Mouse (Mus musculus) embryonic fibroblast, embryonic 13.5 days (primary cell): ENCODE results near the gene Celsr1. TPM values are rescaled to one million over a fixed set of nuclear protein-coding genes. Genes with fewer than 3 reads are reported as not detected.

ENCODE experiments used
- H3K27ac ChIP-seq: 2 replicates; pipeline ENCODE4 v1.5.1; 2012; ENCODE audit warnings: low read length, control low read depth, inconsistent platforms; ENCODE audit not compliant: insufficient read depth
- H3K4me1 ChIP-seq: 2 replicates; pipeline ENCODE4 v1.6.1; 2011; ENCODE audit warnings: low read length; ENCODE audit not compliant: control insufficient read depth, insufficient read depth
- H3K4me3 ChIP-seq: 2 replicates; pipeline ENCODE4 v1.5.1; 2011; ENCODE audit warnings: mild to moderate bottlenecking, control low read depth, low read length; ENCODE audit not compliant: insufficient read depth
- CTCF ChIP-seq: IDR thresholded peaks from 2 replicates; pipeline ENCODE4 v1.5.1; 2011; ENCODE audit warnings: mild to moderate bottlenecking, control low read depth, low read length, moderate library complexity, borderline replicate concordance; ENCODE audit not compliant: insufficient read depth
- POLR2A ChIP-seq: IDR thresholded peaks from 2 replicates; pipeline ENCODE4 v1.6.1; 2011; ENCODE audit warnings: low read depth, mild to moderate bottlenecking, control low read depth, low read length, moderate library complexity
- polyA plus RNA-seq: library from polyadenylated mRNA; stranded (reverse); fragments of >200 nt; gene quantifications from 2 replicates; pipeline ENCODE4 v1.2.4, GENCODE M21; 2011; ENCODE audit warnings: low read depth; ENCODE audit not compliant: missing spikeins, insufficient read length

Celsr1 gene
- polyA plus RNA-seq, 1 experiment, result 0.91 TPM

DNA sequence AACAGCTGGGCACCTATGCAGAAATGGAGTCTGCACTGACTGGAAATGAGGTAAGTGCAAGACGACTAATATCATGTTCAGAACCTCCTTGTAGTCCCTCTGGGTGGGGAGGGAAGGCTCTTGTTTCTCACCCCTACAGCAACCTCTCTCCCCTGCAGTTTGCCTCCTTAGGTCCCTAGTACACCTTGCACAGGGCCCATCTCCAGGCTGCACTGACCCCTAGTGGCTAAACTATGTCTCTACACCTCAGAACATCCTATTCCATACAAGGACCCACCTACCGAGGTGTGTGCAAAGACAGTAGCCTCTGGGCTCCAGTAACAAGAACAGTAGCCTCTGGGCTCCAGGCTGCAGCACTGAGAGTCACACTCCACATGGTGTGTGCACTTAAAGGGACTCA lies 5.2 kb upstream of the Celsr1 start:
- TF ChIP-seq CTCF (peak; percentile 92), POLR2A (no peak)
- Histone ChIP-seq H3K4me1 (no peaks in the 10 kb centered on the region), H3K27ac (no peak overlapping the region), H3K4me3 (no peak overlapping the region)

DNA sequence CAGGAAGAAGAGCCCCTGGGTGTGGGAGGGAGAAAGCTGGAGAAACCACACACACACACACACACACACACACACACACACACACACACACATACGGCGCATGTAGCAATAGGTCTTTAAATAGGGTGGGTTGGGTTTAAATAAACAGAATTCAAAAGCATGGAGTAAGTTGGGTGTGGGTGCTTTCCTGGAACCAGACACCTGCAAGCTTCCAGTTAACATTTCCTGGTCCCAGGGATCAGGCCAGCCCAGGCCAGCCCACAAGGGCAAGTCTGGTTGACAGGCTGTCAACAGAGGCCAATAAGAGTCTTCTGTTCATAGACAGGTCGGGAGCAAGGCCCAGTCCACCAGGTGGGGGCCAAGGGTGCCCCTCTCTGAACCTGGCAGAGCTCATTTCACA lies 2.3 kb upstream of the Celsr1 start:
- no peak overlapping the region for H3K27ac ChIP-seq
- no peak overlapping the region for H3K4me3 ChIP-seq
- TF ChIP-seq POLR2A, result no peak
- no peak for TF ChIP-seq CTCF
- no peaks in the 10 kb centered on the region for H3K4me1 ChIP-seq

DNA sequence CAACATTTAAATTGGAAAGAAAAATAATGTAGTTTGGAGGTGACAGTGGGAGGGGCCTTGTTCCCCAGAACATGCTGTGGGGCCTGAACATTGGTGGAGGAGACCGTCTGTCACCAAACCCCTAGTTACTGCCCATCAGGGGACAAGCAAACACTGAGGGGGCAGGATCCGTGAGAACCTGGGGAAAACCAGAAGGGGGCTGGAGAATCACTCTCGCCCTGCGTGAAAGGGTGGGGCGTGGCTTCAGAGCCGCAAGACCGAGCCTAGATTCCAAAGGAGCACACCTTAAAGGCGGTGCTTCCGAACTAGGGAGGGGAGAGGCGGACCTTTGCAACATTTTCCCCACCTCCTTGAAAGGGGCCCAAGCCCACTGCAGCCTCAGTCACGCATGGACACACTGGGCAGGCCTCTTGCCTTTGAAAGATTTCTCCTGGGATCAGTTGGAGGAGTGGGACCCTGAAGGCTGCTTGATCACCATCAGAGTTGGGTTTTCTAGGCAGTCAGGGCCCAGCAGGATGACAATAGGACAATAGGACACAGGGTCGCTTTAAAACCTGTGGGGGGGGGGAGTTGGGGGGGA lies 1.3 kb upstream of the Celsr1 start:
- no peak overlapping the region for H3K27ac ChIP-seq

DNA sequence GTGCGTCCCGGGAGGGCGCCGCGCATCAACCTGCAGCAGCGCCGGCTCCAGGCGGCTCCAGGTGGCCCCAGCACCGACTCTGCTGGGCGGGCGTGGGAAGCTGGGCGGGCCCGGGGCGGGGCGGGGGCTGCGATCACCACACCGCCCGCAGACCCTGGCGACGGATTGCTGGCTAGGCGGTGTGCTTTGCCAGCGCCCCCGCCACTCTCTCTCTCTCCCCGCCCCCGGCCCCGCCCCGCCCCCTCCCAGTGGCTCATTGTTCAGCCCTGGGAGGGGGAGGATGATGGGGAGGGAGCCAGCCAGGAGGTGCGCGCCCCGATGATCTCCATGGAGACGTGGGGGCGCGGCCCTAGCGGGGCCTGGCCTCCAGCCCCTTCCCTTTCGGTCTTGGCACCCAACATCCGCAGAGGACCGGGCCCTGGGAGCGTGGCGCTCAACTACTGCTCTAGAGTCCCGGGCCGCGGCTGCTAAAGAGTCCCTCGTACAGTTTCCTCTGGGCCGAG lies 495 bp upstream of the Celsr1 start:
- no peaks in the 10 kb centered on the region for H3K4me1 ChIP-seq
- peak overlapping the region; percentile 28 for H3K4me3 ChIP-seq
- TF ChIP-seq CTCF, result no peak
- TF ChIP-seq POLR2A, result no peak
- H3K27ac ChIP-seq, result no peak overlapping the region

More for the DNA sequence above, 1.3 kb upstream of the Celsr1 start:
- no peak for TF ChIP-seq POLR2A
- TF ChIP-seq CTCF, result no peak
- H3K4me1 ChIP-seq, result no peaks in the 10 kb centered on the region
- no peak overlapping the region; the same call in 1 of the 2 replicates for H3K4me3 ChIP-seq

DNA sequence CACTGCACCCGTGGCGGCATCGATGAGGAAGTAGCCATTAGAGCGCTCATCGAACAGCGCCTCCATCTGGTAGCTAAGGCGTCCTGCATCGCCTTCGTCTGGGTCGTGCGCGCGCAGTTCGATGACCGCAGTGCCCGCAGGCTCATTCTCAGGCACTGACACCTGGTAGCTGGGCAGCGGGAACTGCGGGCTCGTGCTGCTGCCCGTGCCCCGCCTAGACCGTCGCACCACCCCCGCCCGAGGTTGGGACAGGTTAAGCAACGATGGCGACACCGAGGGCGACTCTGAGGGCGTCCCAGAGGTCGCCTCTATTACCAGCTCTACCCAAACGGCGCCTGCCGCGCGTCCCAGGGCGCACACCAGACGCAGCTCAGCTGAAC lies 776 bp downstream of the Celsr1 start:
- TF ChIP-seq CTCF, result peak; percentile 74; the same call in 1 of the 2 replicates
- no peak for TF ChIP-seq POLR2A
- Histone ChIP-seq H3K27ac (no peak overlapping the region), H3K4me3 (0 out of 2 replicates have a peak overlapping the region, but pooled peaks have one; percentile 3), H3K4me1 (no peaks in the 10 kb centered on the region)

DNA sequence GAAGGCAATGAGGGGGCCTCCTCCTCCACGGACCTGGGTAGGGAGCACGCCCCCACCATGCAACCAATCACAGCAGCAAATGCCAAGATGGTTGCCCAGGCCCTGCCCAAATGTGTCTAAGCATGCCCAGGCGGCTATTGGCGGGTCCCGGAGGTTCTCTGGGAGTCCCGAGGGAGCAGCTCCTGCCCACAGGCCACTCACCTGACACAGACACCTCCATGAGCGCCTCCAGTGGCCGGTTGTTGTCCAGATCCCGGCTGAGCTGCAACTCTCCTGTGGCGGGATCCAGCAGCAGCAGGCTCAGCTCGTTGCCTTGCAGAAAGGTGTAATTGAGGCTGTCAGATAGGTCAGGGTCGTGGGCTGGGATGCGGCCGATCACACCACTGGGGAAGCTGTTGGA lies 3.6 kb downstream of the Celsr1 start:
- H3K4me3 ChIP-seq, result no peak overlapping the region
- H3K4me1 ChIP-seq, result no peaks in the 10 kb centered on the region
- TF ChIP-seq CTCF (no peak), POLR2A (no peak)
- no peak overlapping the region for H3K27ac ChIP-seq

DNA sequence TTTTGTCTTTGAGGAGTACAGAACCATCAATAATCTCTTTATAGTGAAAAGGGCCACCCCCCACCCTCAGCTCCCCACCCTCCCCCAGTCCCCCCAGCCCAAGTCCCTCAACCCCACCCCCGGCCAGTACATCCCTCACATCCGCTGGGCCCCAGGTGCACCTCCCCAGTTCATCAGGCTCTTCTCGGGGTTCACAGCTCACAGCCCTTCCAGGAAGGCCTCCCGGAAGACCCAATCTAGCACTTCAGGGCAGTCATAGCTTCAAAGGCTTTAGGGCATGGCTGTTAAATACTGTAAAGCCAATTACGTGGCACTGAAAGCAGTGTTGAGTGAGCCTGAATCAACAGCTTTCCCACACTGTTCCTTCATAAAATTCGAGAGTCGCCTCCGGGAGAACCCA lies 5.7 kb downstream of the Celsr1 start:
- no peak overlapping the region for H3K4me3 ChIP-seq
- no peak overlapping the region for H3K27ac ChIP-seq
- no peaks in the 10 kb centered on the region for H3K4me1 ChIP-seq
- TF ChIP-seq POLR2A (no peak), CTCF (no peak)

DNA sequence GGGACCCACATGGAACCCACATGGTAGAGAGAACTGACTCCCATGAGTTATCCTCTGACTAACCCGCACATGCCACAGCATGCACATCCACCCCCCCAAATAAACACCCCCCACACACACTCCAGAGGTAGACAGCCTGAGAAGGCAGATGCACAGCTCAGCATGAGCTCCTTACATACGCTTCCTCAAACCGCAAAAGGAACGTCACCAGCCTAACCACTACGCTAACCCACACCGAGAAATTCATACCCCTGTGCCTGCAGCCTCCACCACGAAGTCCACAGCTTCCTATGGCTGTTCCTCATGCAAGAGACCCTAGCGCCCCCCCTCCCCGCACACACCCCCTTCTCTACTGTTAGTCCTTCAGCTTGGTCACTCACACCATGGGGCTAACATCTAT lies 11.6 kb downstream of the Celsr1 start:
- Histone ChIP-seq H3K4me1 (no peaks in the 10 kb centered on the region), H3K4me3 (no peak overlapping the region), H3K27ac (no peak overlapping the region)
- TF ChIP-seq CTCF (no peak), POLR2A (no peak)

DNA sequence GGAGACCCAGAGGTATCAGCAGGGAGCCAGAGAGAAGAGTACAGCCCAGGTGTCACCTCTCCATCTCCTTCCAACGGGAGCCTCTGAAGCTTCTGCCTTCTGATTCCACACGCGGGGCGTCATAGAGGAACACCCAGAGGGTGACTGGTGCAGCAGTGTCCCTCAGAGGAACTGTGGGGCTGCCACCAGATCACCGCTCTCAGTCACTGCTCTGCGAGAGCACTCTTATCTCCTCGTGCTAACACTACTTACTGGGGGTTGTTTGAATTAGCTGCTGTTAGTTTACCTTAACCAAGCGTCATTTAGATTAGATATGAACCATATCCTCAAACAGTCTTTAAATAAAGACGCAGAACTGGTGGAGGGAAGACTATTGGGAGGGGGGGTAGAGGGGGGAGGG lies 12.3 kb downstream of the Celsr1 start:
- H3K27ac ChIP-seq, result no peak overlapping the region
- H3K4me3 ChIP-seq, result no peak overlapping the region
- TF ChIP-seq CTCF (no peak), POLR2A (no peak)
- no peaks in the 10 kb centered on the region for H3K4me1 ChIP-seq

DNA sequence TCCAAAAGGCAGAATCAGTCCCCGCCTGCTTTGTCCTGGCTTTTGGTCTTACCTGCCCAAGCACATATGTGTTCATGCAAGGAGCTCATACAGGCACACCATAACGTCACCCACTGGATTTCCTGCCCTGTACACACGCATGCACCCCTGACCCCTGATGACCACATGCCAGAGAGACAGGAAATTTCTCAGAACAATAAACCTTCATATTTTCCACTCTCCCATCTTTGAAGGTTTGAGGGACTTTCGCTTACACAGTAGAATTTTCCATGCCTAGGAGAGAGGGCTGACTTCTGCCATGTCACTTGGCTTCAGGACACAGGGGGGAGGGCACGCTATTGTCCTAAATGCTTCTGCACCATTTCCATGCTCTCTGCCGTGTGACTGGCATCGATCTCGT lies 13.6 kb downstream of the Celsr1 start:
- Histone ChIP-seq H3K4me1 (peaks cover 4% of the 10 kb centered on the region), H3K4me3 (no peak overlapping the region), H3K27ac (no peak overlapping the region)
- TF ChIP-seq POLR2A (no peak), CTCF (no peak)

DNA sequence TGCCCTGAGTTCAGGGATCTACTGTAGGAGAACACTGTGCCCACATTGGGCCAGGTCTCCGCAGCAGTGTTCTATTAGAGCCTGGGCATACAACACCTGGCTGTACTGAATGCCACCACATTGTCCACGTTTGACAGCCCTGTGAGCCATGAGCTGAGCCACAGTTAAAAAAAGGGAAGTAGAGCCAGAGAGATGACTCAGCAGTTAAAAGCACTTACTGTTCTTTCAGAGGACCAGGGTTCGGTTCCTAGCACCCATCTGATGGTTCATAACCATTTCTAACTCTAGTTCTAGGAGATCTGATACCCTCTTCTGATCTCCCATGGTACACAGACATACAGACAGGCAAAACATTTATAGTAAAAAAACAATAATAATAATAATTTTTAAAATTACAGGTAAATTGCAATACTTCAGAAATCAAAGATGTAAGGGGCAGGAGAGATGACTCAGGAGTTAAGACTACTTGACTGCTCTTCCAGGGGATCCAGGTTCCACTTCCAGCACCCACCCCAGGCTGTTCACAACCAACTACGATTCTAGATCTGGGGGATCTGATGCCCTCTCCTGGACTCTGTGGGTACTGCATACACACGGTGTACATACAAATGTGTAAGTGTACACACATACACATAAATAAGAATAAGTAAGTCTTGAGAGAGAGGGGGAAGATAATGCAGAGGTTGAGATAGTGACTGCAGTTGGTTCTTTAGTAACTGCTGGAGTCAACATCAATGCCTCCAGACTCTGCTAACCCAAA lies 14.6 kb downstream of the Celsr1 start:
- TF ChIP-seq POLR2A (no peak), CTCF (no peak)
- peaks cover 4% of the 10 kb centered on the region for H3K4me1 ChIP-seq
- no peak overlapping the region for H3K27ac ChIP-seq
- H3K4me3 ChIP-seq, result no peak overlapping the region
